Mouse (Mus musculus) MEL-GATA-1-ER (cell line): ENCODE results near the gene Nptx2.

ENCODE experiments used
- DNase-seq: peaks from one replicate; pipeline ENCODE4 v3.0.0-alpha.2; 2012; ENCODE audit warnings: low read depth; ENCODE audit errors: extremely low read depth

The Nptx2 gene

GRCm38 (mm10) chr5:144565739-144566138 is 20.0 kb downstream of the Nptx2 start:
- no peak for DNase-seq

GRCm38 (mm10) chr5:144585100-144585499 is 39.4 kb downstream of the Nptx2 start:
- no peak for DNase-seq

GRCm38 (mm10) chr5:144591248-144591880 is 45.7 kb downstream of the Nptx2 start:
- DNase-seq = no peak

GRCm38 (mm10) chr5:144594796-144595195 is 49.1 kb downstream of the Nptx2 start:
- no peak for DNase-seq
